Mouse (Mus musculus) heart, adult 11 months (tissue): ENCODE measurements around the gene Exd1.
"Not testable (repeated sequence)": the region's sequence is repeated elsewhere in the genome, so short reads cannot be mapped to it uniquely, and the experiment has no call there.

Experiments
- DNase-seq: peaks from one replicate; pipeline ENCODE4 v3.0.0; 2022

Gene Exd1

GRCm38 (mm10) chr2:119538802-119539201 lies 8.6 kb downstream of the Exd1 start:
- no peak for DNase-seq

DNA sequence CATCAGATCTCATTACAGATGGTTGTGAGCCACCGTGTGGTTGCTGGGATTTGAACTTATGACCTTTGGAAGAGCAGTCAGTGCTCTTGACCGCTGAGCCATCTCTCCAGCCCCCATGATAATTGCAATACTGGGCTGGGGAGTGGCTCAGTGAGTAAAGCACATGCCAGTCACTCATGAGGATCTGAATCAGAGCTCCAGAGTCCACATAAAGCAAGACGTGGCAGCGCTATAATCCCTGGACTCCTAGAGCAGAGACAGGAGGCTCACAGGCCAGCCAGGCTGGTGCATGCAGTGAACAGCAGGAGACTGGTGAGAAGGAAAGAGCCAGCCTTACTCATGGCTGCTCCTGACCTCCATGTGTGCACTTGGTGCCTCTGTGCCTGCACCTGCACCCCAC lies 22.0 kb downstream of the Exd1 start:
- no peak for DNase-seq

DNA sequence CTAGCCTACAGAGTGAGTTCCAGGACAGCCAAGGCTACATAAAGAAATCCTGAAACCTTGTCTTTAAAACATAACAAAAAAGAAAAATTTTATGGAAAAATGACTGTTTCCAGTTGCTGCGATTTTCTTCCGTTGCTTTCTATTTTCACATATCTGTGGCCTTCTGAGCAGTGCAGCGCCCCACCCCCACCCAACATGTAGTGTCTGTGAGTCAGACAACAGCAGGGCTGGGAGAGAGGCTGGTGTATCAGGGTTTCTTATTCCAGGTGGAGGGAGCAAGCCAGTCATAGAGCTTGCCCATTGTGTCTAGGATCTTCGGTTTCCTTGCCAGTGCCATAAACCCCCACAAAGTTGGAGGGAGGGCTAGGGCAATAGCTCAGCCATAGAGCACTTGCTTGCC lies 23.6 kb downstream of the Exd1 start:
- no peak for DNase-seq

DNA sequence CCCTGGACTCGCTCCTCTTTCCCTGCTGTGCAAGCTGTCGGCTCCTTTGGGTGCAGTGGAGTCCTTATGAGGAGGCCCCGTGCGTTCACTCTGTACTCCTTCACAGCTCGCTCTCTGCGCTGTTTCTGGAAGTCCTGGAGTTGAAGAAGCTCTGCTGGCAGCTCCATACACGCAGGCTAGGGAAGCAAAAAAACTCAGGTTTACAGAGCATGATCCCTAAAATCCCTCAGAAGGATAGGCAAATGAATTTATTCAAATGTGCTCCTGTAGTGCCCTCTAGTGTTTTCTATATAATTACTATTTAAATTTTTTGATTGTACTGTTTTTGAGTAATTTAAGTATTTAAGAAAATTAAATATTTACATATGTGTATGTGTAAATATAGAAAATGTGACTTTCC lies 26.9 kb downstream of the Exd1 start:
- no peak for DNase-seq

GRCm38 (mm10) chr2:119516811-119517210 lies 30.6 kb downstream of the Exd1 start:
- DNase-seq = no peak

DNA sequence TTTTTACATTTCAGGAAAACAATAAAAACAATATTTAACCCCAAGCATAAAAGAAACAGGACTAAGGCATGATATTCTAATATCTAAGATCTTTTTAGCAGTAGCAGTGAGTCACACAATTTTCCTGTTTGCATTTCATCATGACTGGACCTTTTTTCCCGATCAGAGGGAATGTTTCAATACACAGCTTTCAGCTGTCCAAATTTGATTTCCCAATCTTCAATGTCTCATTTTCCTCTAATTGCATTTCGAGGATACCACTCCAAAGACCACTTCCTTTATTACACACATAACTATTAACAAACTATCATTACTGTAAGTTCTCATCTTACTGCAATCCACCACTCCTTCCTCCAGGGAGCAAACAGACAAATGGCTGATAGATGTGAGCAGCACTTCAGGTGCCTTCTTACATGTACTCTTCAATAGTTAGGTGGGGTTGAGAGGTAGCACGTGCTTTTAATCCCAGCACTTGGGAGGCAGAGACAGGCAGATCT lies 33.4 kb downstream of the Exd1 start:
- no peak for DNase-seq

DNA sequence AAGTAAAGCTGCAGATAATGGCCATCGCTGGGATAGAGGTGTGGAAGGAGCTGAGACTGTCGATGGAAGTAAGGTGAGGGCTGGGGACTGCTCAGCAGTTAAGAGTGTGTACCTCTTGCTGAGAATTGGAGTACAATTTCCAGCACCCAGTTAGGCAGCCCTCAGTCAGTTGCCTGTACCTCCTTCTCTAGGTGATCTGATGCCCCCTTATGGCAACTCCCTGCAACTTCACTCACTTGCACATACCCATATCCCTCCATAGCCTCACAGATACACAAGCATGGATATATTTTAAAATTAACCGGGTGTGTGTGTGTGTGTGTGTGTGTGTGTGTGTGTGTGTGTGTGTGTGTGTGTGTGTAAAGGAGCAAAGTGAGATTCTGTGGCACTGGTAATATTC lies 35.1 kb downstream of the Exd1 start:
- no peak for DNase-seq

- DNase-seq = no peak
These were observed 36.6 kb downstream of the Exd1 start for GRCm38 (mm10) chr2:119510856-119511255.

DNA sequence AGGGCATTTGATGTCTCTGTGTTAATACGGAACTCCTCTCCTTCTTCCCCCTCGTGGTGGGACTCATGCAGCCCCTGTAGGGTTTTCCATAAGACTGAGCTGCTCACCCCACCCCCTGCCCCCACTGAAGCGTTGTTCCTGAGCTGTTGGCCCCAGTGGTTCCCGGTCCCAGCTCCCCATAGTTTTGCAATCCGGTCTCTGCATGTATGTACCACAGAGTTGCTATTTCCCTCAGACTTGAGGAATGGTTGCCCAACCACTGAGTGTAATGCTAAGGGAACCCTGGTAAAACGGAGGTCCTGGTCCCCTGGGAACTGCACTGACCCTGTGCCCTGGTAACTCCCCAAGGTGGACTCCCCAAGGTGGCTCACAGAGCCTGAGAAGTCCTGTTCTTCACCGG lies 38.9 kb downstream of the Exd1 start:
- not testable (repeated sequence) for DNase-seq

DNA sequence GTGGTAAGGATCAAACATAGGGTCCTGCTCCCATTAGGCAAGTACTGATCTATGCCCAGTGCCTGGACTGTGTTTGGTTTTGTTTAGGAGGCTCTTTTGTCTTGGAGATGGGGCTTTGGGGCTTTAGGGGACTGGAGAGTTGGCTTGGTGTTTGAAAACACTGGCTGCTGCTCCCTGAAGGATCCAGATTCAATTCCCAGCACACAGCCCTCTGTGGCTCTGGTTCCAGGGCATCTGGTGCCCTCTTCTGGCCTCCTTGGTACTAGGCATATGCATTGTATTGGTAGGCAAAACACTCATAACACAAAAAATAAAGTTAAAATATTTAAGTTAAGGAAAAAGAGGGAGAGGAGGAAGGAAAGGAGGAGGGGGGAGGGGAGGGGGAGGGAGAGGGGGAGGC lies 40.3 kb downstream of the Exd1 start:
- peak; percentile 15 for DNase-seq

- peak; percentile 55 for DNase-seq
These were observed 46.3 kb downstream of the Exd1 start for GRCm38 (mm10) chr2:119500965-119501652.

DNA sequence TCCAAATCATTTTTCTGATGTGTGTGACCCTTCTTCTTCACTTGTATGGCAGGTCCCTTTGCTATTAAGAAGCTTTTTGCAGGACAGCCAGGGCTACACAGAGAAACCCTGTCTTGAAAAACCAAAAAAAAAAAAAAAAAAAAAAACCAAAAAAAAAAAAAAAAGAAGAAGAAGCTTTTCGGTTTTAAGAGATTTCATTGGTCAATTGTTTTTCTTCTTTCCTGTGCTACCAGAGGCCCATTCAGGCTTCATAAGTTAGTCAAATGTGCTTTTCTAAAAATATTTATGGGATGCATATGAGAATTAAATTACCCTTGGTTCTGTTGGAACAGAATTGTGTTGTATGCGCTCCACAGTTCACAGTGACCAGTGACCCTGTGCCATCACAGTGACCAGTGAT lies 48.6 kb downstream of the Exd1 start:
- DNase-seq = no peak

- peak; percentile 61 for DNase-seq
These were observed 51.3 kb downstream of the Exd1 start for GRCm38 (mm10) chr2:119496082-119496481.

- DNase-seq = peak; percentile 37
These were observed 55.5 kb downstream of the Exd1 start for GRCm38 (mm10) chr2:119491953-119492352.

GRCm38 (mm10) chr2:119486488-119486887 lies 60.9 kb downstream of the Exd1 start:
- DNase-seq = no peak

DNA sequence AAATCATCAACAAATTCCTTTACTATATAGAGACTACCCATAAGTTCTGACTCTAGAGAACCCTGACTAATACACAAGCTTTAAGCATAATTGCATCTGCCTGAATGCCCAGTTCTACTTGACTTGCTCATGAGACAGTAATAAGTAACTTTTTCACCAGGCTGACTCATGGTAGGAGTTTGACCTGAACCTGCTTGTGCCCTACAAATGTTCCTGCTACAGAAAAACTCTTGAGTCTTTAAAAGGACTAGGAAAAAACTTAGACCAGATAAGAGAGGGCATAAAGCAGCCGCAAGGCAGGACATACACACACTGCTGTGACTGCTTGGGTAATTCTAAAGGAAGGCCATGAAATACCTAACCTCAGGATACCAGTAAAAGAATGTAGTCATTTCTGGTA lies 65.1 kb downstream of the Exd1 start:
- no peak for DNase-seq

GRCm38 (mm10) chr2:119478397-119478749 lies 69.1 kb downstream of the Exd1 start:
- DNase-seq = no peak

DNA sequence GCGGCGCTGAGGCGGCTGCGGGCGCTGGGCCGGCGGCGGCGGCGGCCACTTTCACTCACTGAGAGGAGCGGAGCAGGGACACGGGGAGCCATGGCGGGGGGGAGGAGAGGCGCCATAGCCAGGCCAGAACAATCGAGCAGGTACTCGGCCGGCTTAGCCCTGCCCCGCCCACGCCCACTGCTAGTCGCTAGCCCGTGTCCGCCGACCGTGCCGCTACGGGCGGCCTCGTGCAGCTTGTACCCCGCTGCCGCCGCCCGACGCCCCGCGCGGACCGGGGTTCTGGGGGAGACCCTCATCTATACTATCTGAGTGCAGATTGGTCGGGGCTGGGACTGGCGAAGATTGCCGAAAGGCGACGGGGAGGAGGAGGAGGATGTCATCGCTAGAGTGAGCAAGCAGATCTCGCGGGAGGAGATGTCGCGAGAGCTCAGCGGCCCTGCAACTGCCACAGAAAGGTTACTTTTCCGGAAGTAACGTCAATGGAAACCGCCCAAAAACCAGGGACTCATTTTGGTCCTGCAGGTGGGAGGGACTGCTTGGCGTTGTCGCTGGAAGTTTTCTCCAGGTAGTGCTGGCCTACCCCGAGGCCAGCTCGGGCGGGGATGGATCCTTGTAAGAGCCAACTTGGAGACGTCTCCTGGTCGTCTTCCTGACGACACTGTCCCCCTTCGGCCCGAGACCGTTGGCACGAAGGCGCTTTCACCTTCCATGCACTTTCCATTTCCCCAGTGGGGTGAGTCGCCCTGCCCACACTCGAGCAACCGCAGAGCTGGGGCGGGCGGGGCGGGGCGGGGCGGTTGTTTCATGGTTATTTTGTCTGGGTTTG lies 69.6 kb downstream of the Exd1 start, which contains the start of gene Ino80:
Gene Ino80, minus strand, starts transcription at position 117 of the 826 bp plus-strand sequence.
- peak; percentile 100 for DNase-seq

GRCm38 (mm10) chr2:119476621-119477391 lies 70.6 kb downstream of the Exd1 start:
- peak; percentile 99 for DNase-seq

- DNase-seq = no peak
These were observed 71.3 kb downstream of the Exd1 start for GRCm38 (mm10) chr2:119476166-119476565.
